Comparison of ENCODE assay signal across 13 mouse cellular contexts in genomic region chr17:29273889-29274288, GRCm38 (mm10). TPM values are rescaled to one million over a fixed set of nuclear protein-coding genes. Genes with fewer than 3 reads are reported as not detected.
DNase-seq lines count a peak whose midpoint lies in the region; ATAC-seq and TF ChIP-seq lines count a peak whose summit lies in the region.
"Had no signal": no experiment of that assay in that cellular context is flagged by ENCODE, and none has a peak within 500 bp of the region (broad histone marks: within the 10 kb centered on the region; RNA-seq: fewer than 3 reads in every experiment).

No protein-coding gene starts in this region.

- no peak for TF ChIP-seq CTCF in liver, embryonic 14.5 days (IDR thresholded peaks at IDR 0.05; ENCODE audit: low read depth)
- TF ChIP-seq CTCF in cerebellum, adult 2 months (IDR thresholded peaks at IDR 0.05; ENCODE audit: borderline replicate concordance, insufficient read depth, low read depth, low read length) = no peak

- no peak overlapping the region for H3K4me3 ChIP-seq in liver, embryonic 14.5 days (ENCODE audit: insufficient read depth in 1 of 2, low read depth in 2 of 2, low read length in 2 of 2)
- no peak overlapping the region for H3K4me3 ChIP-seq in cerebellum, adult 2 months (replicated peaks; ENCODE audit: insufficient read depth, low read depth, low read length)
- H3K4me3 ChIP-seq: hindbrain, embryonic 10.5 days had no signal

- H3K36me3 ChIP-seq in liver, embryonic 14.5 days (replicated peaks; ENCODE audit: control insufficient read depth, insufficient read depth, low read depth) = no peaks in the 10 kb centered on the region

- WGBS in liver, embryonic 14.5 days (ENCODE audit: insufficient replicate concordance) = 82% methylated on average over 11 of the region's 11 CpGs
- 60% methylated on average over 11 of the region's 11 CpGs for WGBS in cerebellum, adult 2 months

- TF ChIP-seq POLR2A in cerebellum, adult 2 months (IDR thresholded peaks at IDR 0.05; ENCODE audit: borderline replicate concordance, insufficient read depth, low read length) = no peak

- no peaks in the 10 kb centered on the region for H3K27me3 ChIP-seq in liver, embryonic 14.5 days (ENCODE audit: control insufficient read depth, insufficient read depth, low read length)
- no peaks in the 10 kb centered on the region for H3K27me3 ChIP-seq in cerebellum, adult 2 months (ENCODE audit: control insufficient read depth, insufficient read depth, low read length)
- H3K27me3 ChIP-seq: Patski had no signal

- H3K9ac ChIP-seq in liver, embryonic 14.5 days (replicated peaks) = no peak overlapping the region
- H3K9ac ChIP-seq: lung, embryonic 14.5 days had no signal

- TF ChIP-seq EP300 in liver, embryonic 14.5 days (IDR thresholded peaks at IDR 0.05; ENCODE audit: low read depth) = no peak

- H3K4me2 ChIP-seq in liver, embryonic 14.5 days (ENCODE audit: low read depth) = no peak overlapping the region
- H3K4me2 ChIP-seq: lung, embryonic 14.5 days had no signal

- H3K27ac ChIP-seq in liver, embryonic 14.5 days = no peak overlapping the region
- no peak overlapping the region for H3K27ac ChIP-seq in cerebellum, adult 2 months (ENCODE audit: insufficient read depth, low read length)
- H3K27ac ChIP-seq: hindbrain, embryonic 10.5 days had no signal

- no peaks in the 10 kb centered on the region for H3K9me3 ChIP-seq in liver, embryonic 14.5 days (ENCODE audit: control insufficient read depth, low read length)
- H3K9me3 ChIP-seq: hindbrain, embryonic 10.5 days had no signal

- peak; percentile 59 for DNase-seq in adrenal gland, postnatal 10 days
- no peak for DNase-seq in adrenal gland, adult 8-10 months
- DNase-seq in MN1 (ENCODE audit: low spot score) = peak; percentile 74
- DNase-seq in kidney, adult 9 months = peak; percentile 96
- DNase-seq in liver, embryonic 14.5 days (ENCODE audit: low read depth in 3 of 3, low spot score in 3 of 3) = no peak
- no peak for DNase-seq in cerebellum, adult 8-10 months
- no peak for DNase-seq in cerebellum, adult 2 months
- no peak for DNase-seq in embryo, embryonic 10 days (ENCODE audit: low spot score)
- DNase-seq: embryo, embryonic 11 days; lung, embryonic 14.5 days had no signal

- ATAC-seq in liver, embryonic 14.5 days (ENCODE audit: insufficient read depth) = peak; percentile 34; the same call in 1 of the 2 replicates
- ATAC-seq: Patski had no signal

- peaks cover 9 to 12% of the 10 kb centered on the region in 2 experiments for H3K4me1 ChIP-seq in liver, embryonic 14.5 days (replicated peaks; ENCODE audit: control insufficient read depth in 2 of 2, insufficient read depth in 2 of 2, low read length in 1 of 2)
- no peaks in the 10 kb centered on the region for H3K4me1 ChIP-seq in cerebellum, adult 2 months (ENCODE audit: control insufficient read depth, insufficient read depth, low read length)

RNA-seq across cellular contexts. Expression of gene BC004004, which starts 5.3 kb away (rescaled TPM):
- total RNA-seq in adrenal gland, postnatal 10 days (2021) = 100 to 1,000 TPM; 158 to 160 TPM
- 100 to 1,000 TPM in 3 of 4 experiments, 10 to 100 TPM in 1; 96.9 to 138 (median 122) TPM for total RNA-seq in adrenal gland, adult 8-10 months (2022)
- polyA plus RNA-seq in liver, embryonic 14.5 days (2012; rRNA removed) = 26.1 and 27.4 TPM in 2 replicates
- 57.7 and 58.1 TPM in 2 replicates for polyA plus RNA-seq in liver, embryonic 14.5 days (2014; fragmentation: Nextera tagmentation; extraction: Ambion mirVana)
- 102 and 111 TPM in 2 replicates for polyA plus RNA-seq in cerebellum, adult 2 months (2012; rRNA removed)

RNA-seq across cellular contexts. Expression of gene Ppil1, which starts 9.9 kb away (rescaled TPM):
- 10 to 100 TPM; 24.6 to 27.9 TPM for total RNA-seq in adrenal gland, postnatal 10 days (2021)
- 10 to 100 TPM; 24.3 to 27.2 (median 25.8) TPM for total RNA-seq in adrenal gland, adult 8-10 months (2022)
- polyA plus RNA-seq in liver, embryonic 14.5 days (2012; rRNA removed) = 46.2 and 47.9 TPM in 2 replicates
- polyA plus RNA-seq in liver, embryonic 14.5 days (2014; fragmentation: Nextera tagmentation; extraction: Ambion mirVana) = 84.7 and 87.3 TPM in 2 replicates
- 25.1 and 25.3 TPM in 2 replicates for polyA plus RNA-seq in cerebellum, adult 2 months (2012; rRNA removed)

RNA-seq across cellular contexts. Expression of gene Cpne5, which starts 35.9 kb away (rescaled TPM):
- 1 to 10 TPM; 1.0 to 1.6 TPM for total RNA-seq in adrenal gland, postnatal 10 days (2021)
- under 1 TPM; 0.22 to 0.52 (median 0.37) TPM for total RNA-seq in adrenal gland, adult 8-10 months (2022)
- polyA plus RNA-seq in liver, embryonic 14.5 days (2012; rRNA removed) = 0.06 and 0.12 TPM in 2 replicates
- 0.16 and 0.28 TPM in 2 replicates for polyA plus RNA-seq in liver, embryonic 14.5 days (2014; fragmentation: Nextera tagmentation; extraction: Ambion mirVana)
- 7.5 and 8.4 TPM in 2 replicates for polyA plus RNA-seq in cerebellum, adult 2 months (2012; rRNA removed)
- total RNA-seq: monocyte, adult 5-6 weeks had no signal

RNA-seq across cellular contexts. Expression of gene Pi16, which starts 43.6 kb away (rescaled TPM):
- total RNA-seq in adrenal gland, postnatal 10 days (2021) = 10 to 100 TPM; 24.5 to 26.1 TPM
- 10 to 100 TPM in 3 of 4 experiments, 1 to 10 TPM in 1; 9.0 to 16.7 (median 14.0) TPM for total RNA-seq in adrenal gland, adult 8-10 months (2022)
- polyA plus RNA-seq in liver, embryonic 14.5 days (2012; rRNA removed) = 0.90 and 0.97 TPM in 2 replicates
- polyA plus RNA-seq in liver, embryonic 14.5 days (2014; fragmentation: Nextera tagmentation; extraction: Ambion mirVana) = 0.39 and 0.52 TPM in 2 replicates
- 0.75 and 1.0 TPM in 2 replicates for polyA plus RNA-seq in cerebellum, adult 2 months (2012; rRNA removed)
- polyA plus RNA-seq: Patski had no signal

Comparison
In these comparisons a context has a peak if more than half of its experiments do, and no peak if none do; other contexts are left out.
1. DNase-seq: peak in adrenal gland, postnatal 10 days (single experiment), MN1 (single experiment) and kidney, adult 9 months (single experiment); none in adrenal gland, adult 8-10 months (single experiment), liver, embryonic 14.5 days (0 of 3), cerebellum, adult 8-10 months (single experiment), cerebellum, adult 2 months (0 of 2) and embryo, embryonic 10 days (single experiment).